Mouse (Mus musculus) C2C12 (cell line): ENCODE data around the gene Fkbp10.

Source experiments
- CEBPB ChIP-seq: IDR thresholded peaks from one replicate; pipeline ENCODE4 v1.6.1; 2011; ENCODE audit warnings: low read depth, mild to moderate bottlenecking, control low read depth, moderate library complexity
- CTCF ChIP-seq: IDR thresholded peaks from one replicate; pipeline ENCODE4 v1.5.1; 2011; ENCODE audit not compliant: control insufficient read depth, insufficient read depth, insufficient read length
- MAX ChIP-seq: IDR thresholded peaks from one replicate; pipeline ENCODE4 v1.6.1; 2011; ENCODE audit warnings: mild to moderate bottlenecking, control low read depth
- MYOD1 ChIP-seq: IDR thresholded peaks from one replicate; pipeline ENCODE4 v1.6.1; 2011; ENCODE audit warnings: low read depth; ENCODE audit not compliant: control insufficient read depth, insufficient read length
- MYOG ChIP-seq: IDR thresholded peaks from one replicate; pipeline ENCODE4 v1.6.1; 2011; ENCODE audit not compliant: control insufficient read depth, insufficient read length; ENCODE audit errors: extremely low read depth
- USF1 ChIP-seq: IDR thresholded peaks from one replicate; pipeline ENCODE4 v1.6.1; 2011; ENCODE audit warnings: low read depth, mild to moderate bottlenecking, control low read depth, moderate library complexity

DNA sequence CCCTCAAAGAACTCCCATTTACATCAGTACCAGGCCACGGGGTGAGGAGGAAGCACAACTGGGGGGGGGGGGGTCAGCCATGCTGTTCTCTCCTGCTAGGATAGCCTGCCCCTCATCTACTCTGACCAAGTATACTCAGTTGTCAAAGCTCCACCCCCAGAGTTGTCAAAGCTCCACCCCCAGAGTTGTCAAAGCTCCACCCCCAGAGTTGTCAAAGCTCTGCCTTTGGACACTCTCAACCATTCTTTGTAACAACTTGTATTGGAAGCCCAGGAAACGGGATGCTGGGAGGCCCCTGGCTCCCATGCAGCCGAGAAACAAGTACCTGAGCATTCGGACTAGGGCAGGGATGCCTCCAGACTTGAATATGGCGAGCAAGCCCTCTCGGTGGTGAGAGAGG is 32.8 kb upstream of the Fkbp10 start:
- no peak for TF ChIP-seq CTCF
- no peak for TF ChIP-seq MAX
- no peak for TF ChIP-seq MYOG
- no peak for TF ChIP-seq USF1
- TF ChIP-seq CEBPB, result no peak
- TF ChIP-seq MYOD1, result no peak
